Mouse (Mus musculus) ES-E14 (cell line): Measurements from ENCODE around the gene Pard3b. TPM values are rescaled to one million over a fixed set of nuclear protein-coding genes. Genes with fewer than 3 reads are reported as not detected.

Experiments used
- DNase-seq: peaks from one replicate; pipeline ENCODE4 v3.0.0-alpha.2; 2013; ENCODE audit warnings: low read depth, low spot score
- H3K27ac ChIP-seq: 2 replicates; pipeline ENCODE4 v1.5.1; 2012; ENCODE audit warnings: low read depth, mild to moderate bottlenecking, low read length, moderate library complexity, mixed read lengths; ENCODE audit not compliant: poor library complexity, insufficient read depth, severe bottlenecking
- H3K36me3 ChIP-seq: 2 replicates; pipeline ENCODE4 v1.6.1; 2012; ENCODE audit warnings: mild to moderate bottlenecking, low read length, moderate library complexity, mixed read lengths; ENCODE audit not compliant: control insufficient read depth, poor library complexity, insufficient read depth, severe bottlenecking
- H3K4me1 ChIP-seq, 2 experiments: fragments of 150-350 bp in 1 of 2; sonication (generic) in 1 of 2; 2 replicates each; pipeline ENCODE4 v1.6.1; 2012; ENCODE audit warnings: low read length in 2 of 2, mild to moderate bottlenecking in 1 of 2, mixed read lengths in 1 of 2; ENCODE audit not compliant: control insufficient read depth in 2 of 2, insufficient read depth in 2 of 2, poor library complexity in 1 of 2
- H3K4me3 ChIP-seq, 2 experiments: fragments of 150-350 bp in 1 of 2; sonication (generic) in 1 of 2; 2 replicates each; pipeline ENCODE4 v1.5.1; 2012; ENCODE audit warnings: low read length in 2 of 2, low read depth in 1 of 2, mild to moderate bottlenecking in 1 of 2, mixed read lengths in 1 of 2; ENCODE audit not compliant: insufficient read depth in 1 of 2, poor library complexity in 1 of 2, severe bottlenecking in 1 of 2
- H3K9ac ChIP-seq: 2 replicates; pipeline ENCODE4 v1.6.1; 2012; ENCODE audit warnings: low read depth, mild to moderate bottlenecking, low read length, mixed read lengths; ENCODE audit not compliant: poor library complexity, insufficient read depth, severe bottlenecking
- H3K9me3 ChIP-seq: fragments of 150-350 bp; sonication (generic); 2 replicates; pipeline ENCODE4 v1.6.1; 2012; ENCODE audit warnings: low read depth, mild to moderate bottlenecking, low read length; ENCODE audit not compliant: control insufficient read depth, insufficient read depth
- CHD2 ChIP-seq: IDR thresholded peaks from 2 replicates; pipeline ENCODE4 v1.6.1; 2014; ENCODE audit warnings: mild to moderate bottlenecking, low read depth, low read length, inconsistent platforms
- HCFC1 ChIP-seq: IDR thresholded peaks from 2 replicates; pipeline ENCODE4 v1.6.1; 2012; ENCODE audit warnings: low read length, inconsistent platforms, borderline replicate concordance; ENCODE audit not compliant: insufficient read depth
- MAFK ChIP-seq: IDR thresholded peaks from 2 replicates; pipeline ENCODE4 v1.6.1; 2014; ENCODE audit warnings: mild to moderate bottlenecking, low read depth, low read length, inconsistent platforms; ENCODE audit not compliant: insufficient read depth
- ZC3H11A ChIP-seq: IDR thresholded peaks from 2 replicates; pipeline ENCODE4 v1.6.1; 2012; ENCODE audit warnings: low read depth, mild to moderate bottlenecking, inconsistent platforms, low read length, borderline replicate concordance
- ZNF384 ChIP-seq: IDR thresholded peaks from 2 replicates; pipeline ENCODE4 v1.6.1; 2012; ENCODE audit warnings: low read depth, low read length, inconsistent platforms
- in situ Hi-C, 2 experiments: fragments of 600-800 bp; cut with MboI; formaldehyde crosslinking; loops; one replicate each; pipeline ENCODE4 v1.15.1; 2025; ENCODE audit warnings: low sequenced_read_pairs in 2 of 2, inconsistent platforms in 1 of 2; ENCODE audit not compliant: unreplicated experiment in 2 of 2
- total RNA-seq: library from RNA; depleted of rRNA; stranded (reverse); fragments of 300-350 nt; gene quantifications from 2 replicates; pipeline ENCODE4 v1.2.3, GENCODE M21; 2012

Pard3b gene
- total RNA-seq, 1 experiment, result 0.49 TPM

GRCm38 (mm10) chr1:61685921-61686320 lies 47.3 kb downstream of the Pard3b start:
- H3K9ac ChIP-seq, result no peak overlapping the region
- H3K9me3 ChIP-seq, result no peaks in the 10 kb centered on the region
- H3K36me3 ChIP-seq, result no peaks in the 10 kb centered on the region
- TF ChIP-seq ZC3H11A (no peak), MAFK (no peak), ZNF384 (no peak), HCFC1 (no peak), CHD2 (no peak)
- H3K27ac ChIP-seq, result no peak overlapping the region
- no peaks in the 10 kb centered on the region for H3K4me1 ChIP-seq
- no peak for DNase-seq
- H3K4me3 ChIP-seq, result no peak overlapping the region
- in situ Hi-C loops, result no loop called here

- no peak overlapping the region for H3K27ac ChIP-seq
- H3K4me1 ChIP-seq, result no peaks in the 10 kb centered on the region
- no peaks in the 10 kb centered on the region for H3K9me3 ChIP-seq
- DNase-seq, result no peak
- no peak overlapping the region for H3K4me3 ChIP-seq
- TF ChIP-seq MAFK, result no peak
- no peak for TF ChIP-seq CHD2
- TF ChIP-seq ZC3H11A, result no peak
- no peaks in the 10 kb centered on the region for H3K36me3 ChIP-seq
- H3K9ac ChIP-seq, result no peak overlapping the region
- in situ Hi-C loops, result no loop called here
Observed at GRCm38 (mm10) chr1:61688301-61688700, 49.7 kb downstream of the Pard3b start.

GRCm38 (mm10) chr1:61698462-61699218 lies 60.0 kb downstream of the Pard3b start:
- Histone ChIP-seq H3K4me3 (no peak overlapping the region), H3K27ac (no peak overlapping the region), H3K4me1 (no peaks in the 10 kb centered on the region), H3K9ac (no peak overlapping the region), H3K36me3 (no peaks in the 10 kb centered on the region), H3K9me3 (no peaks in the 10 kb centered on the region)
- no peak for DNase-seq
- in situ Hi-C loops, result no loop called here
- TF ChIP-seq HCFC1 (no peak), ZC3H11A (no peak), CHD2 (no peak), ZNF384 (no peak), MAFK (no peak)

GRCm38 (mm10) chr1:61709812-61710211 lies 71.2 kb downstream of the Pard3b start:
- Histone ChIP-seq H3K9me3 (no peaks in the 10 kb centered on the region), H3K27ac (no peak overlapping the region), H3K9ac (no peak overlapping the region), H3K4me1 (no peaks in the 10 kb centered on the region), H3K36me3 (no peaks in the 10 kb centered on the region), H3K4me3 (no peak overlapping the region)
- in situ Hi-C loops, result no loop called here
- TF ChIP-seq HCFC1 (no peak), ZC3H11A (no peak), CHD2 (no peak), ZNF384 (no peak), MAFK (no peak)
- DNase-seq, result no peak

GRCm38 (mm10) chr1:61711523-61711922 lies 72.9 kb downstream of the Pard3b start:
- no peak overlapping the region for H3K9ac ChIP-seq
- H3K9me3 ChIP-seq, result no peaks in the 10 kb centered on the region
- DNase-seq, result no peak
- in situ Hi-C loops, result no loop called here
- TF ChIP-seq ZNF384 (no peak), MAFK (no peak), ZC3H11A (no peak), HCFC1 (no peak), CHD2 (no peak)
- H3K36me3 ChIP-seq, result no peaks in the 10 kb centered on the region
- no peak overlapping the region for H3K27ac ChIP-seq
- no peaks in the 10 kb centered on the region for H3K4me1 ChIP-seq
- no peak overlapping the region for H3K4me3 ChIP-seq
